In genomic region chr19:5662310-5662709, GRCm38 (mm10) we compare ENCODE assay signal across 8 mouse cellular contexts. TPM values are rescaled to one million over a fixed set of nuclear protein-coding genes. Genes with fewer than 3 reads are reported as not detected.
DNase-seq lines count a peak whose midpoint lies in the region; ATAC-seq and TF ChIP-seq lines count a peak whose summit lies in the region.

No protein-coding gene starts in this region.

- DNase-seq in hindbrain, embryonic 10.5 days (ENCODE audit: low spot score) = no peak
- DNase-seq in thymus, adult 2 months = peak; percentile 53
- DNase-seq in adrenal gland, adult 2 months = no peak
- no peak for DNase-seq in kidney, postnatal 14 days
- no peak for DNase-seq in embryo, embryonic 11 days

- ATAC-seq in megakaryocyte, adult 5-6 weeks (ENCODE audit: poor library complexity, severe bottlenecking) = no peak

- H3K36me3 ChIP-seq in megakaryocyte, embryonic 14.5 days (replicated peaks; ENCODE audit: low read length) = peaks cover 77% of the 10 kb centered on the region
- peaks cover 50% of the 10 kb centered on the region for H3K36me3 ChIP-seq in hindbrain, embryonic 10.5 days
- H3K36me3 ChIP-seq in macrophage (ENCODE audit: inconsistent target) = peaks cover 43% of the 10 kb centered on the region
- H3K36me3 ChIP-seq in thymus, adult 2 months (ENCODE audit: control insufficient read depth, insufficient read depth, low read length) = peaks cover 15% of the 10 kb centered on the region

- peaks cover 91% of the 10 kb centered on the region for H3K4me1 ChIP-seq in megakaryocyte, embryonic 14.5 days
- H3K4me1 ChIP-seq in hindbrain, embryonic 10.5 days (replicated peaks) = peaks cover 43% of the 10 kb centered on the region
- H3K4me1 ChIP-seq in thymus, adult 2 months (replicated peaks; ENCODE audit: control insufficient read depth, insufficient read depth, low read length) = peaks cover 33% of the 10 kb centered on the region

- H3K27ac ChIP-seq in hindbrain, embryonic 10.5 days = peak overlapping the region; percentile 85
- peak overlapping the region; percentile 88 for H3K27ac ChIP-seq in macrophage
- H3K27ac ChIP-seq in thymus, adult 2 months (ENCODE audit: control insufficient read depth, insufficient read depth, low read length) = peak overlapping the region; percentile 86

- peaks cover 43% of the 10 kb centered on the region for H3K79me2 ChIP-seq in macrophage (ENCODE audit: inconsistent target)

- no peaks in the 10 kb centered on the region for H3K9me3 ChIP-seq in megakaryocyte, embryonic 14.5 days
- H3K9me3 ChIP-seq in hindbrain, embryonic 10.5 days = no peaks in the 10 kb centered on the region

- TF ChIP-seq CTCF in thymus, adult 2 months (IDR thresholded peaks at IDR 0.05; ENCODE audit: borderline replicate concordance, control insufficient read depth, extremely low read depth, insufficient read depth, low read length, poor library complexity) = no peak

- H3K27me3 ChIP-seq in megakaryocyte, embryonic 14.5 days (replicated peaks) = no peaks in the 10 kb centered on the region
- no peaks in the 10 kb centered on the region for H3K27me3 ChIP-seq in hindbrain, embryonic 10.5 days (ENCODE audit: insufficient read depth, poor library complexity, severe bottlenecking)
- no peaks in the 10 kb centered on the region for H3K27me3 ChIP-seq in thymus, adult 2 months (ENCODE audit: control insufficient read depth, insufficient read depth, low read length)

- H3K4me3 ChIP-seq in megakaryocyte, embryonic 14.5 days (replicated peaks) = peak overlapping the region; percentile 98
- peak overlapping the region; percentile 61 for H3K4me3 ChIP-seq in hindbrain, embryonic 10.5 days
- H3K4me3 ChIP-seq in macrophage (ENCODE audit: inconsistent target) = peak overlapping the region; percentile 90
- peak overlapping the region; percentile 75 for H3K4me3 ChIP-seq in thymus, adult 2 months (ENCODE audit: control insufficient read depth, insufficient read depth, low read length)

- WGBS in hindbrain, embryonic 10.5 days = 80% methylated on average over 8 of the region's 8 CpGs
- 40% methylated on average over 8 of the region's 8 CpGs for WGBS in macrophage (ENCODE audit: missing documents)
- 18% methylated on average over 8 of the region's 8 CpGs for WGBS in thymus, adult 2 months

- TF ChIP-seq POLR2A in thymus, adult 2 months (IDR thresholded peaks at IDR 0.05; ENCODE audit: control insufficient read depth, extremely low read depth, insufficient read depth, low read length, poor library complexity) = no peak

RNA-seq across cellular contexts. Expression of gene Sipa1, which starts 1.2 kb away (rescaled TPM):
- 116 and 134 TPM in 2 replicates for polyA plus RNA-seq in megakaryocyte, embryonic 14.5 days (2012; ENCODE audit: insufficient read depth, low replicate concordance)
- total RNA-seq in megakaryocyte, adult 5-6 weeks (2015) = 50.8 and 65.8 TPM in 2 replicates
- total RNA-seq in megakaryocyte, adult 5-6 weeks (2017) = 50.1 and 78.7 TPM in 2 replicates
- polyA plus RNA-seq in hindbrain, embryonic 10.5 days (2016; fragmentation: Nextera tagmentation; extraction: Ambion mirVana) = 27.5 and 27.6 TPM in 2 replicates
- total RNA-seq in macrophage (2018; cell fraction: chromatin; rRNA removed) = 100 to 1,000 TPM in 15 of 26 experiments, 10 to 100 TPM in 11; 19.1 to 204 (median 103) TPM
- total RNA-seq in macrophage (2018; cell fraction: cytosol; rRNA removed) = 10 to 100 TPM; 20.1 to 61.2 (median 43.2) TPM
- 100 to 1,000 TPM in 2 of 26 experiments, 10 to 100 TPM in 24; 18.2 to 149 (median 64.2) TPM for total RNA-seq in macrophage (2018; cell fraction: nucleus; rRNA removed)
- polyA plus RNA-seq in macrophage (2018) = 29.5 to 49.9 TPM (median 44.1 TPM) in 3 replicates
- 267 and 301 TPM in 2 replicates for polyA plus RNA-seq in thymus, adult 2 months (2012; rRNA removed)
- 10 to 100 TPM; 39.8 to 62.1 TPM for total RNA-seq in adrenal gland, adult 2 months (2021)
- 165 and 177 TPM in 2 replicates for polyA plus RNA-seq in adrenal gland, adult 2 months (2012; rRNA removed)

RNA-seq across cellular contexts. Expression of gene Rela, which starts 25.0 kb away (rescaled TPM):
- 105 and 119 TPM in 2 replicates for polyA plus RNA-seq in megakaryocyte, embryonic 14.5 days (2012; ENCODE audit: insufficient read depth, low replicate concordance)
- 51.9 and 56.6 TPM in 2 replicates for total RNA-seq in megakaryocyte, adult 5-6 weeks (2015)
- 46.1 and 47.8 TPM in 2 replicates for total RNA-seq in megakaryocyte, adult 5-6 weeks (2017)
- 27.8 and 36.0 TPM in 2 replicates for polyA plus RNA-seq in hindbrain, embryonic 10.5 days (2016; fragmentation: Nextera tagmentation; extraction: Ambion mirVana)
- total RNA-seq in macrophage (2018; cell fraction: chromatin; rRNA removed) = 100 to 1,000 TPM in 17 of 26 experiments, 10 to 100 TPM in 9; 37.5 to 235 (median 127) TPM
- 100 to 1,000 TPM in 9 of 26 experiments, 10 to 100 TPM in 17; 52.9 to 219 (median 78.0) TPM for total RNA-seq in macrophage (2018; cell fraction: cytosol; rRNA removed)
- 100 to 1,000 TPM in 17 of 26 experiments, 10 to 100 TPM in 9; 37.3 to 243 (median 122) TPM for total RNA-seq in macrophage (2018; cell fraction: nucleus; rRNA removed)
- polyA plus RNA-seq in macrophage (2018) = 48.3 to 268 TPM (median 62.4 TPM) in 3 replicates
- 112 and 142 TPM in 2 replicates for polyA plus RNA-seq in thymus, adult 2 months (2012; rRNA removed)
- total RNA-seq in adrenal gland, adult 2 months (2021) = 100 to 1,000 TPM in 1 of 2 experiments, 10 to 100 TPM in 1; 89.8 to 149 TPM
- polyA plus RNA-seq in adrenal gland, adult 2 months (2012; rRNA removed) = 163 and 221 TPM in 2 replicates

RNA-seq across cellular contexts. Expression of gene Map3k11, which starts 26.2 kb away (rescaled TPM):
- polyA plus RNA-seq in megakaryocyte, embryonic 14.5 days (2012; ENCODE audit: insufficient read depth, low replicate concordance) = 156 and 158 TPM in 2 replicates
- total RNA-seq in megakaryocyte, adult 5-6 weeks (2015) = 30.3 and 35.3 TPM in 2 replicates
- 39.8 and 50.8 TPM in 2 replicates for total RNA-seq in megakaryocyte, adult 5-6 weeks (2017)
- 34.1 and 35.1 TPM in 2 replicates for polyA plus RNA-seq in hindbrain, embryonic 10.5 days (2016; fragmentation: Nextera tagmentation; extraction: Ambion mirVana)
- total RNA-seq in macrophage (2018; cell fraction: chromatin; rRNA removed) = 10 to 100 TPM; 19.3 to 86.5 (median 44.6) TPM
- total RNA-seq in macrophage (2018; cell fraction: cytosol; rRNA removed) = 10 to 100 TPM; 33.8 to 69.3 (median 53.0) TPM
- total RNA-seq in macrophage (2018; cell fraction: nucleus; rRNA removed) = 10 to 100 TPM; 35.9 to 78.0 (median 54.2) TPM
- polyA plus RNA-seq in macrophage (2018) = 29.4 to 53.8 TPM (median 31.8 TPM) in 3 replicates
- 141 and 144 TPM in 2 replicates for polyA plus RNA-seq in thymus, adult 2 months (2012; rRNA removed)
- total RNA-seq in adrenal gland, adult 2 months (2021) = 10 to 100 TPM; 42.6 to 44.2 TPM
- polyA plus RNA-seq in adrenal gland, adult 2 months (2012; rRNA removed) = 102 and 104 TPM in 2 replicates

RNA-seq across cellular contexts. Expression of gene Pcnx3, which starts 26.4 kb away (rescaled TPM):
- 161 and 607 TPM in 2 replicates for polyA plus RNA-seq in megakaryocyte, embryonic 14.5 days (2012; ENCODE audit: insufficient read depth, low replicate concordance)
- 25.9 and 33.1 TPM in 2 replicates for total RNA-seq in megakaryocyte, adult 5-6 weeks (2015)
- total RNA-seq in megakaryocyte, adult 5-6 weeks (2017) = 19.3 and 19.6 TPM in 2 replicates
- 27.3 and 30.8 TPM in 2 replicates for polyA plus RNA-seq in hindbrain, embryonic 10.5 days (2016; fragmentation: Nextera tagmentation; extraction: Ambion mirVana)
- total RNA-seq in macrophage (2018; cell fraction: chromatin; rRNA removed) = 100 to 1,000 TPM in 24 of 26 experiments, 10 to 100 TPM in 2; 81.6 to 355 (median 198) TPM
- total RNA-seq in macrophage (2018; cell fraction: cytosol; rRNA removed) = 10 to 100 TPM; 21.4 to 53.6 (median 36.9) TPM
- 100 to 1,000 TPM in 18 of 26 experiments, 10 to 100 TPM in 8; 73.9 to 157 (median 117) TPM for total RNA-seq in macrophage (2018; cell fraction: nucleus; rRNA removed)
- 16.4 to 37.7 TPM (median 26.8 TPM) in 3 replicates for polyA plus RNA-seq in macrophage (2018)
- polyA plus RNA-seq in thymus, adult 2 months (2012; rRNA removed) = 421 and 455 TPM in 2 replicates
- 10 to 100 TPM; 88.9 to 90.8 TPM for total RNA-seq in adrenal gland, adult 2 months (2021)
- polyA plus RNA-seq in adrenal gland, adult 2 months (2012; rRNA removed) = 330 and 358 TPM in 2 replicates

RNA-seq across cellular contexts. Expression of gene Kcnk7, which starts 41.9 kb away (rescaled TPM):
- not detected in 2 replicates for polyA plus RNA-seq in megakaryocyte, embryonic 14.5 days (2012; ENCODE audit: insufficient read depth, low replicate concordance)
- not detected in 2 replicates for total RNA-seq in megakaryocyte, adult 5-6 weeks (2015)
- not detected in 2 replicates for total RNA-seq in megakaryocyte, adult 5-6 weeks (2017)
- 0.16 and 0.21 TPM in 2 replicates for polyA plus RNA-seq in hindbrain, embryonic 10.5 days (2016; fragmentation: Nextera tagmentation; extraction: Ambion mirVana)
- total RNA-seq in macrophage (2018; cell fraction: chromatin; rRNA removed) = 1 to 10 TPM in 1 of 26 experiments, under 1 TPM in 1, not detected in 24; 0.90 to 1.3 TPM
- total RNA-seq in macrophage (2018; cell fraction: cytosol; rRNA removed) = not detected
- total RNA-seq in macrophage (2018; cell fraction: nucleus; rRNA removed) = under 1 TPM in 1 of 26 experiments, not detected in 25; 0.72 TPM
- polyA plus RNA-seq in macrophage (2018) = not detected in 3 replicates
- 0.97 and 1.0 TPM in 2 replicates for polyA plus RNA-seq in thymus, adult 2 months (2012; rRNA removed)
- not detected for total RNA-seq in adrenal gland, adult 2 months (2021)
- not detected in 2 replicates for polyA plus RNA-seq in adrenal gland, adult 2 months (2012; rRNA removed)
